Mouse (Mus musculus): ENCODE data around the gene Kctd15. TPM values are rescaled to one million over a fixed set of nuclear protein-coding genes. Genes with fewer than 3 reads are reported as not detected.

Gene Kctd15
- polyA plus RNA-seq, 1 experiment from 2014 or later, result 22.4 TPM

GRCm38 (mm10) chr7:34693072-34693471 lies 36.5 kb upstream of the Kctd15 start:
- Histone ChIP-seq H3K27me3 (ENCODE audit: control insufficient read depth, insufficient read depth, low read length) (no peaks in the 10 kb centered on the region), H3K27ac (ENCODE audit: low read depth, low read length) (no peak overlapping the region), H3K4me3 (ENCODE audit: low read depth, low read length) (no peak overlapping the region), H3K9ac (ENCODE audit: low read length) (no peak overlapping the region), H3K36me3 (ENCODE audit: control insufficient read depth, insufficient read depth, low read length) (no peaks in the 10 kb centered on the region), H3K9me3 (ENCODE audit: control insufficient read depth, low read length) (no peaks in the 10 kb centered on the region), H3K4me1 (replicated peaks; ENCODE audit: control insufficient read depth, insufficient read depth, low read length) (peaks cover 5% of the 10 kb centered on the region; the same call in 1 of the 2 replicates), H3K4me2 (ENCODE audit: low read depth, low read length, severe bottlenecking) (no peak overlapping the region)
- WGBS, result 82% methylated on average over 4 of the region's 4 CpGs
- DNase-seq (ENCODE audit: low spot score), result no peak
- no peak for ATAC-seq (replicated peaks; ENCODE audit: low FRiP score)

- H3K27me3 ChIP-seq (ENCODE audit: control insufficient read depth, insufficient read depth, low read length), result no peaks in the 10 kb centered on the region
- no peak overlapping the region for H3K4me3 ChIP-seq (ENCODE audit: low read depth, low read length)
- H3K36me3 ChIP-seq (ENCODE audit: control insufficient read depth, insufficient read depth, low read length), result no peaks in the 10 kb centered on the region
- H3K9me3 ChIP-seq (ENCODE audit: control insufficient read depth, low read length), result no peaks in the 10 kb centered on the region
- no peak overlapping the region for H3K27ac ChIP-seq (ENCODE audit: low read depth, low read length)
- ATAC-seq (replicated peaks; ENCODE audit: low FRiP score) (no peak), DNase-seq (ENCODE audit: low spot score) (no peak)
- WGBS, result 67% methylated on average over 13 of the region's 13 CpGs
- no peak overlapping the region for H3K4me2 ChIP-seq (ENCODE audit: low read depth, low read length, severe bottlenecking)
- H3K4me1 ChIP-seq (replicated peaks; ENCODE audit: control insufficient read depth, insufficient read depth, low read length), result peaks cover 5% of the 10 kb centered on the region; the same call in 1 of the 2 replicates
- H3K9ac ChIP-seq (ENCODE audit: low read length), result no peak overlapping the region
These were observed 33.6 kb upstream of the Kctd15 start for GRCm38 (mm10) chr7:34690111-34690510.

GRCm38 (mm10) chr7:34689028-34689427 lies 32.5 kb upstream of the Kctd15 start:
- Histone ChIP-seq H3K4me3 (ENCODE audit: low read depth, low read length) (no peak overlapping the region), H3K4me2 (ENCODE audit: low read depth, low read length, severe bottlenecking) (no peak overlapping the region), H3K4me1 (replicated peaks; ENCODE audit: control insufficient read depth, insufficient read depth, low read length) (peaks cover 5% of the 10 kb centered on the region; the same call in 1 of the 2 replicates), H3K9ac (ENCODE audit: low read length) (no peak overlapping the region), H3K9me3 (ENCODE audit: control insufficient read depth, low read length) (no peaks in the 10 kb centered on the region), H3K27ac (ENCODE audit: low read depth, low read length) (no peak overlapping the region), H3K36me3 (ENCODE audit: control insufficient read depth, insufficient read depth, low read length) (no peaks in the 10 kb centered on the region), H3K27me3 (ENCODE audit: control insufficient read depth, insufficient read depth, low read length) (no peaks in the 10 kb centered on the region)
- WGBS, result 40% methylated on average over 6 of the region's 6 CpGs
- DNase-seq (ENCODE audit: low spot score) (no peak), ATAC-seq (replicated peaks; ENCODE audit: low FRiP score) (no peak)

GRCm38 (mm10) chr7:34685801-34686200 lies 29.3 kb upstream of the Kctd15 start:
- H3K27me3 ChIP-seq (ENCODE audit: control insufficient read depth, insufficient read depth, low read length), result no peaks in the 10 kb centered on the region
- H3K9me3 ChIP-seq (ENCODE audit: control insufficient read depth, low read length), result no peaks in the 10 kb centered on the region
- H3K4me3 ChIP-seq (ENCODE audit: low read depth, low read length), result no peak overlapping the region
- H3K4me1 ChIP-seq (replicated peaks; ENCODE audit: control insufficient read depth, insufficient read depth, low read length), result peaks cover 5% of the 10 kb centered on the region; the same call in 1 of the 2 replicates
- DNase-seq (ENCODE audit: low spot score) (no peak), ATAC-seq (replicated peaks; ENCODE audit: low FRiP score) (no peak; the same call in 1 of the 2 replicates)
- no peak overlapping the region for H3K9ac ChIP-seq (ENCODE audit: low read length)
- WGBS, result 47% methylated on average over 7 of the region's 7 CpGs
- no peak overlapping the region for H3K4me2 ChIP-seq (ENCODE audit: low read depth, low read length, severe bottlenecking)
- no peaks in the 10 kb centered on the region for H3K36me3 ChIP-seq (ENCODE audit: control insufficient read depth, insufficient read depth, low read length)
- no peak overlapping the region for H3K27ac ChIP-seq (ENCODE audit: low read depth, low read length)

GRCm38 (mm10) chr7:34685176-34685575 lies 28.6 kb upstream of the Kctd15 start:
- ATAC-seq (replicated peaks; ENCODE audit: low FRiP score) (no peak), DNase-seq (ENCODE audit: low spot score) (no peak)
- Histone ChIP-seq H3K36me3 (ENCODE audit: control insufficient read depth, insufficient read depth, low read length) (no peaks in the 10 kb centered on the region), H3K4me2 (ENCODE audit: low read depth, low read length, severe bottlenecking) (no peak overlapping the region), H3K27me3 (ENCODE audit: control insufficient read depth, insufficient read depth, low read length) (no peaks in the 10 kb centered on the region), H3K4me3 (ENCODE audit: low read depth, low read length) (no peak overlapping the region), H3K27ac (ENCODE audit: low read depth, low read length) (no peak overlapping the region), H3K9me3 (ENCODE audit: control insufficient read depth, low read length) (no peaks in the 10 kb centered on the region), H3K4me1 (replicated peaks; ENCODE audit: control insufficient read depth, insufficient read depth, low read length) (0 out of 2 replicates have a peak, but pooled peaks cover 2% of the 10 kb centered on the region), H3K9ac (ENCODE audit: low read length) (no peak overlapping the region)
- WGBS, result 77% methylated on average over 4 of the region's 4 CpGs

- Histone ChIP-seq H3K27me3 (ENCODE audit: control insufficient read depth, insufficient read depth, low read length) (peaks cover 2% of the 10 kb centered on the region), H3K9ac (ENCODE audit: low read length) (no peak overlapping the region), H3K4me3 (ENCODE audit: low read depth, low read length) (no peak overlapping the region), H3K27ac (ENCODE audit: low read depth, low read length) (no peak overlapping the region), H3K9me3 (ENCODE audit: control insufficient read depth, low read length) (no peaks in the 10 kb centered on the region), H3K4me2 (ENCODE audit: low read depth, low read length, severe bottlenecking) (no peak overlapping the region), H3K4me1 (replicated peaks; ENCODE audit: control insufficient read depth, insufficient read depth, low read length) (0 out of 2 replicates have a peak, but pooled peaks cover under 1% of the 10 kb centered on the region), H3K36me3 (ENCODE audit: control insufficient read depth, insufficient read depth, low read length) (no peaks in the 10 kb centered on the region)
- 72% methylated on average over 15 of the region's 15 CpGs for WGBS
- DNase-seq (ENCODE audit: low spot score) (no peak), ATAC-seq (replicated peaks; ENCODE audit: low FRiP score) (no peak; the same call in 1 of the 2 replicates)
These were observed 24.4 kb upstream of the Kctd15 start for GRCm38 (mm10) chr7:34680771-34681421.

- no peaks in the 10 kb centered on the region for H3K36me3 ChIP-seq (ENCODE audit: control insufficient read depth, insufficient read depth, low read length)
- H3K4me1 ChIP-seq (replicated peaks; ENCODE audit: control insufficient read depth, insufficient read depth, low read length), result peaks cover 5% of the 10 kb centered on the region; the same call in 1 of the 2 replicates
- H3K9ac ChIP-seq (ENCODE audit: low read length), result no peak overlapping the region
- H3K9me3 ChIP-seq (ENCODE audit: control insufficient read depth, low read length), result no peaks in the 10 kb centered on the region
- no peak overlapping the region for H3K27ac ChIP-seq (ENCODE audit: low read depth, low read length)
- no peak overlapping the region for H3K4me2 ChIP-seq (ENCODE audit: low read depth, low read length, severe bottlenecking)
- H3K4me3 ChIP-seq (ENCODE audit: low read depth, low read length), result no peak overlapping the region
- WGBS, result 75% methylated on average over 2 of the region's 2 CpGs
- H3K27me3 ChIP-seq (ENCODE audit: control insufficient read depth, insufficient read depth, low read length), result peaks cover 12% of the 10 kb centered on the region
- ATAC-seq (replicated peaks; ENCODE audit: low FRiP score) (no peak), DNase-seq (ENCODE audit: low spot score) (no peak)
These were observed 23.4 kb upstream of the Kctd15 start for GRCm38 (mm10) chr7:34679886-34680285.

- no peak overlapping the region for H3K27ac ChIP-seq (ENCODE audit: low read depth, low read length)
- H3K9me3 ChIP-seq (ENCODE audit: control insufficient read depth, low read length), result no peaks in the 10 kb centered on the region
- H3K4me3 ChIP-seq (ENCODE audit: low read depth, low read length), result peak overlapping the region; percentile 21
- H3K4me1 ChIP-seq (replicated peaks; ENCODE audit: control insufficient read depth, insufficient read depth, low read length), result peaks cover 5% of the 10 kb centered on the region; the same call in 1 of the 2 replicates
- peak overlapping the region; percentile 40; the same call in 1 of the 2 replicates for H3K4me2 ChIP-seq (ENCODE audit: low read depth, low read length, severe bottlenecking)
- H3K27me3 ChIP-seq (ENCODE audit: control insufficient read depth, insufficient read depth, low read length), result peaks cover 33% of the 10 kb centered on the region
- peak overlapping the region; percentile 27 for H3K9ac ChIP-seq (ENCODE audit: low read length)
- WGBS, result 6% methylated on average over 33 of the region's 33 CpGs
- ATAC-seq (replicated peaks; ENCODE audit: low FRiP score) (peak; percentile 71), DNase-seq (ENCODE audit: low spot score) (peak; percentile 90)
- no peaks in the 10 kb centered on the region for H3K36me3 ChIP-seq (ENCODE audit: control insufficient read depth, insufficient read depth, low read length)
These were observed 19.4 kb upstream of the Kctd15 start for GRCm38 (mm10) chr7:34675831-34676514.

Data from forebrain, embryonic 11.5 days (tissue).